Mouse (Mus musculus): ENCODE data around the gene Vps35l. TPM values are rescaled to one million over a fixed set of nuclear protein-coding genes. Genes with fewer than 3 reads are reported as not detected.

Vps35l gene
- polyA plus RNA-seq, 1 experiment from 2014 or later, result 91.0 TPM

GRCm38 (mm10) chr7:118850676-118851290 lies 110.8 kb downstream of the Vps35l start:
- H3K4me1 ChIP-seq (ENCODE audit: control insufficient read depth, insufficient read depth, low read length), result peaks cover 5% of the 10 kb centered on the region; the same call in 1 of the 2 replicates
- no peak overlapping the region for H3K27ac ChIP-seq (ENCODE audit: low read depth, low read length)
- peaks cover 72% of the 10 kb centered on the region for H3K36me3 ChIP-seq (ENCODE audit: control insufficient read depth, insufficient read depth, low read length)
- no peaks in the 10 kb centered on the region for H3K9me3 ChIP-seq (replicated peaks; ENCODE audit: control insufficient read depth, low read length)
- peak; percentile 33 for DNase-seq (ENCODE audit: low spot score)
- 66% methylated on average over 9 of the region's 9 CpGs for WGBS
- H3K4me2 ChIP-seq (ENCODE audit: low read length), result no peak overlapping the region
- H3K27me3 ChIP-seq (replicated peaks; ENCODE audit: control insufficient read depth, insufficient read depth, low read length), result no peaks in the 10 kb centered on the region
- no peak overlapping the region for H3K9ac ChIP-seq (ENCODE audit: low read length)
- no peak for ATAC-seq
- no peak overlapping the region for H3K4me3 ChIP-seq (ENCODE audit: low read depth, low read length)

- Histone ChIP-seq H3K4me1 (ENCODE audit: control insufficient read depth, insufficient read depth, low read length) (peaks cover 5% of the 10 kb centered on the region; the same call in 1 of the 2 replicates), H3K9me3 (replicated peaks; ENCODE audit: control insufficient read depth, low read length) (no peaks in the 10 kb centered on the region), H3K4me2 (ENCODE audit: low read length) (no peak overlapping the region), H3K27me3 (replicated peaks; ENCODE audit: control insufficient read depth, insufficient read depth, low read length) (no peaks in the 10 kb centered on the region), H3K36me3 (ENCODE audit: control insufficient read depth, insufficient read depth, low read length) (peaks cover 64% of the 10 kb centered on the region), H3K4me3 (ENCODE audit: low read depth, low read length) (no peak overlapping the region), H3K9ac (ENCODE audit: low read length) (no peak overlapping the region), H3K27ac (ENCODE audit: low read depth, low read length) (no peak overlapping the region)
- WGBS, result 94% methylated on average over 7 of the region's 7 CpGs
- no peak for ATAC-seq
- no peak for DNase-seq (ENCODE audit: low spot score)
Measured at GRCm38 (mm10) chr7:118851571-118851970, 111.5 kb downstream of the Vps35l start.

- H3K36me3 ChIP-seq (ENCODE audit: control insufficient read depth, insufficient read depth, low read length), result peaks cover 53% of the 10 kb centered on the region
- peaks cover 5% of the 10 kb centered on the region; the same call in 1 of the 2 replicates for H3K4me1 ChIP-seq (ENCODE audit: control insufficient read depth, insufficient read depth, low read length)
- H3K9ac ChIP-seq (ENCODE audit: low read length), result no peak overlapping the region
- DNase-seq (ENCODE audit: low spot score), result no peak
- 87% methylated on average over 4 of the region's 4 CpGs for WGBS
- no peak overlapping the region for H3K4me3 ChIP-seq (ENCODE audit: low read depth, low read length)
- no peak for ATAC-seq
- H3K9me3 ChIP-seq (replicated peaks; ENCODE audit: control insufficient read depth, low read length), result no peaks in the 10 kb centered on the region
- H3K27me3 ChIP-seq (replicated peaks; ENCODE audit: control insufficient read depth, insufficient read depth, low read length), result no peaks in the 10 kb centered on the region
- no peak overlapping the region for H3K27ac ChIP-seq (ENCODE audit: low read depth, low read length)
- no peak overlapping the region for H3K4me2 ChIP-seq (ENCODE audit: low read length)
Measured at GRCm38 (mm10) chr7:118852611-118853010, 112.6 kb downstream of the Vps35l start.

GRCm38 (mm10) chr7:118854606-118855005 lies 114.6 kb downstream of the Vps35l start:
- 19% methylated on average over 3 of the region's 3 CpGs for WGBS
- Histone ChIP-seq H3K27ac (ENCODE audit: low read depth, low read length) (no peak overlapping the region), H3K36me3 (ENCODE audit: control insufficient read depth, insufficient read depth, low read length) (peaks cover 33% of the 10 kb centered on the region), H3K4me1 (ENCODE audit: control insufficient read depth, insufficient read depth, low read length) (peaks cover 5% of the 10 kb centered on the region; the same call in 1 of the 2 replicates), H3K4me2 (ENCODE audit: low read length) (peak overlapping the region; percentile 82), H3K4me3 (ENCODE audit: low read depth, low read length) (peak overlapping the region; percentile 66), H3K27me3 (replicated peaks; ENCODE audit: control insufficient read depth, insufficient read depth, low read length) (no peaks in the 10 kb centered on the region), H3K9me3 (replicated peaks; ENCODE audit: control insufficient read depth, low read length) (no peaks in the 10 kb centered on the region), H3K9ac (ENCODE audit: low read length) (peak overlapping the region; percentile 72)
- DNase-seq (ENCODE audit: low spot score) (no peak), ATAC-seq (no peak)

- Histone ChIP-seq H3K9me3 (replicated peaks; ENCODE audit: control insufficient read depth, low read length) (no peaks in the 10 kb centered on the region), H3K27ac (ENCODE audit: low read depth, low read length) (peak within 1 kb of the TSS; percentile 70), H3K4me2 (ENCODE audit: low read length) (peak within 1 kb of the TSS; percentile 82), H3K4me3 (ENCODE audit: low read depth, low read length) (peak within 1 kb of the TSS; percentile 66), H3K27me3 (replicated peaks; ENCODE audit: control insufficient read depth, insufficient read depth, low read length) (no peaks in the 10 kb centered on the region), H3K36me3 (ENCODE audit: control insufficient read depth, insufficient read depth, low read length) (peaks cover 26% of the 10 kb centered on the region), H3K4me1 (ENCODE audit: control insufficient read depth, insufficient read depth, low read length) (peaks cover 5% of the 10 kb centered on the region; the same call in 1 of the 2 replicates), H3K9ac (ENCODE audit: low read length) (peak within 1 kb of the TSS; percentile 72)
- under 1% methylated on average over 56 of the region's 57 CpGs for WGBS
- DNase-seq (ENCODE audit: low spot score) (peak; percentile 97), ATAC-seq (peak; percentile 99)
Measured at GRCm38 (mm10) chr7:118855171-118855876, 115.3 kb downstream of the Vps35l start, which contains the start of gene Iqck. Gene Iqck (plus strand): TSS chr7:118855752.

GRCm38 (mm10) chr7:118855877-118856304 lies 115.9 kb downstream of the Vps35l start, which contains the start of gene Knop1:
Gene Knop1 (minus strand): TSS chr7:118856254.
- Histone ChIP-seq H3K9ac (ENCODE audit: low read length) (peak within 1 kb of the TSS; percentile 72), H3K36me3 (ENCODE audit: control insufficient read depth, insufficient read depth, low read length) (peaks cover 21% of the 10 kb centered on the region), H3K4me1 (ENCODE audit: control insufficient read depth, insufficient read depth, low read length) (peaks cover 5% of the 10 kb centered on the region; the same call in 1 of the 2 replicates), H3K27me3 (replicated peaks; ENCODE audit: control insufficient read depth, insufficient read depth, low read length) (no peaks in the 10 kb centered on the region), H3K27ac (ENCODE audit: low read depth, low read length) (peak within 1 kb of the TSS; percentile 70), H3K4me3 (ENCODE audit: low read depth, low read length) (peak within 1 kb of the TSS; percentile 66), H3K4me2 (ENCODE audit: low read length) (peak within 1 kb of the TSS; percentile 82), H3K9me3 (replicated peaks; ENCODE audit: control insufficient read depth, low read length) (no peaks in the 10 kb centered on the region)
- ATAC-seq (peak; percentile 86; the same call in 1 of the 2 replicates), DNase-seq (ENCODE audit: low spot score) (no peak)
- 1% methylated on average over 46 of the region's 46 CpGs for WGBS

GRCm38 (mm10) chr7:118858640-118859039 lies 118.6 kb downstream of the Vps35l start:
- no peak for ATAC-seq
- Histone ChIP-seq H3K9me3 (replicated peaks; ENCODE audit: control insufficient read depth, low read length) (no peaks in the 10 kb centered on the region), H3K36me3 (ENCODE audit: control insufficient read depth, insufficient read depth, low read length) (no peaks in the 10 kb centered on the region), H3K4me2 (ENCODE audit: low read length) (no peak overlapping the region), H3K27ac (ENCODE audit: low read depth, low read length) (no peak overlapping the region), H3K4me3 (ENCODE audit: low read depth, low read length) (no peak overlapping the region), H3K9ac (ENCODE audit: low read length) (no peak overlapping the region), H3K4me1 (ENCODE audit: control insufficient read depth, insufficient read depth, low read length) (peaks cover 5% of the 10 kb centered on the region; the same call in 1 of the 2 replicates), H3K27me3 (replicated peaks; ENCODE audit: control insufficient read depth, insufficient read depth, low read length) (no peaks in the 10 kb centered on the region)
- 92% methylated on average over 1 of the region's 1 CpGs for WGBS
- no peak for DNase-seq (ENCODE audit: low spot score)

- Histone ChIP-seq H3K9me3 (replicated peaks; ENCODE audit: control insufficient read depth, low read length) (no peaks in the 10 kb centered on the region), H3K27ac (ENCODE audit: low read depth, low read length) (no peak overlapping the region), H3K4me1 (ENCODE audit: control insufficient read depth, insufficient read depth, low read length) (no peaks in the 10 kb centered on the region), H3K4me2 (ENCODE audit: low read length) (no peak overlapping the region), H3K36me3 (ENCODE audit: control insufficient read depth, insufficient read depth, low read length) (no peaks in the 10 kb centered on the region), H3K27me3 (replicated peaks; ENCODE audit: control insufficient read depth, insufficient read depth, low read length) (no peaks in the 10 kb centered on the region), H3K9ac (ENCODE audit: low read length) (no peak overlapping the region), H3K4me3 (ENCODE audit: low read depth, low read length) (no peak overlapping the region)
- DNase-seq (ENCODE audit: low spot score) (no peak), ATAC-seq (no peak)
- WGBS, result 90% methylated on average over 2 of the region's 2 CpGs
Measured at GRCm38 (mm10) chr7:118865362-118865761, 125.3 kb downstream of the Vps35l start.
